9 mouse cellular contexts compared by ENCODE assay signal in genomic region chr2:29716691-29717090, GRCm38 (mm10). TPM values are rescaled to one million over a fixed set of nuclear protein-coding genes. Genes with fewer than 3 reads are reported as not detected.
DNase-seq lines count a peak whose midpoint lies in the region; ATAC-seq lines count a peak whose summit lies in the region.
"Had no signal": no experiment of that assay in that cellular context is flagged by ENCODE, and none has a peak within 500 bp of the region (broad histone marks: within the 10 kb centered on the region; RNA-seq: fewer than 3 reads in every experiment).

No protein-coding gene starts in this region.

- no peak overlapping the region for H3K4me3 ChIP-seq in heart, embryonic 13.5 days
- no peak overlapping the region for H3K4me3 ChIP-seq in midbrain, embryonic 14.5 days (replicated peaks; ENCODE audit: low read depth, low read length)

- no peak overlapping the region for H3K9ac ChIP-seq in heart, embryonic 13.5 days
- no peak overlapping the region for H3K9ac ChIP-seq in midbrain, embryonic 14.5 days (replicated peaks; ENCODE audit: low read length)
- H3K9ac ChIP-seq: liver, embryonic 14.5 days had no signal

- peak overlapping the region; percentile 57 for H3K4me2 ChIP-seq in heart, embryonic 13.5 days
- no peak overlapping the region for H3K4me2 ChIP-seq in midbrain, embryonic 14.5 days (ENCODE audit: low read length)

- 7% methylated on average over 6 of the region's 6 CpGs for WGBS in heart, embryonic 13.5 days
- WGBS in midbrain, embryonic 14.5 days: 21% methylated on average over 6 of the region's 6 CpGs

- peaks cover 77% of the 10 kb centered on the region for H3K4me1 ChIP-seq in heart, embryonic 13.5 days
- H3K4me1 ChIP-seq in midbrain, embryonic 14.5 days (ENCODE audit: control insufficient read depth, insufficient read depth, low read length): no peaks in the 10 kb centered on the region

- peak; percentile 68 for DNase-seq in urinary bladder, postnatal 14 days (ENCODE audit: low spot score)
- no peak for DNase-seq in urinary bladder, adult 18-20 months (ENCODE audit: low spot score in 2 of 2)
- peak; percentile 86 for DNase-seq in kidney, postnatal 14 days
- peak; percentile 42 for DNase-seq in midbrain, embryonic 14.5 days
- DNase-seq in gastrocnemius, postnatal 36 days: no peak
- no peak for DNase-seq in right cerebral cortex, adult 18-20 months
- DNase-seq in layer of hippocampus, adult 18-20 months (ENCODE audit: low spot score in 2 of 2): no peak

- peaks cover 68% of the 10 kb centered on the region for H3K36me3 ChIP-seq in heart, embryonic 13.5 days
- peaks cover 59% of the 10 kb centered on the region for H3K36me3 ChIP-seq in midbrain, embryonic 14.5 days (ENCODE audit: control insufficient read depth, insufficient read depth, low read length)

- H3K27me3 ChIP-seq in heart, embryonic 13.5 days (replicated peaks): no peaks in the 10 kb centered on the region
- H3K27me3 ChIP-seq in midbrain, embryonic 14.5 days (ENCODE audit: control insufficient read depth, insufficient read depth, low read length): no peaks in the 10 kb centered on the region

- peak; percentile 82 for ATAC-seq in heart, embryonic 13.5 days (ENCODE audit: extremely low read depth, insufficient number of reproducible peaks, low FRiP score, low TSS enrichment)
- no peak for ATAC-seq in midbrain, embryonic 14.5 days (ENCODE audit: low FRiP score, low TSS enrichment)

- peak overlapping the region; percentile 95 for H3K27ac ChIP-seq in heart, embryonic 13.5 days (replicated peaks)
- no peak overlapping the region for H3K27ac ChIP-seq in midbrain, embryonic 14.5 days (replicated peaks; ENCODE audit: low read depth, low read length)
- H3K27ac ChIP-seq: liver, embryonic 14.5 days had no signal

- H3K9me3 ChIP-seq in heart, embryonic 13.5 days: no peaks in the 10 kb centered on the region
- H3K9me3 ChIP-seq in midbrain, embryonic 14.5 days (ENCODE audit: control insufficient read depth, low read length): no peaks in the 10 kb centered on the region

- intact Hi-C loops in gastrocnemius, postnatal 36 days (cut with DNase I): no loop called here

RNA-seq across cellular contexts. Expression of gene Gm13420, which starts 34.8 kb away (rescaled TPM):
- 0.18 TPM in 1 of 2 replicates, not detected in the other for polyA plus RNA-seq in heart, embryonic 13.5 days (2015; fragmentation: Nextera tagmentation; extraction: Ambion mirVana)
- not detected in 2 replicates for polyA plus RNA-seq in midbrain, embryonic 14.5 days (2014; fragmentation: Nextera tagmentation; extraction: Ambion mirVana)
- total RNA-seq in gastrocnemius, postnatal 36 days (2021): not detected
- under 1 TPM; 0.30 to 0.61 TPM for total RNA-seq in layer of hippocampus, adult 18-20 months (2021)

RNA-seq across cellular contexts. Expression of gene Gm13547, which starts 42.4 kb away (rescaled TPM):
- polyA plus RNA-seq in heart, embryonic 13.5 days (2015; fragmentation: Nextera tagmentation; extraction: Ambion mirVana): not detected in 2 replicates
- polyA plus RNA-seq in midbrain, embryonic 14.5 days (2014; fragmentation: Nextera tagmentation; extraction: Ambion mirVana): not detected in 2 replicates
- not detected for total RNA-seq in gastrocnemius, postnatal 36 days (2021)
- total RNA-seq in layer of hippocampus, adult 18-20 months (2021): not detected
- polyA plus RNA-seq: liver, embryonic 14.5 days had no signal

Comparison
In these comparisons a context has a peak if more than half of its experiments do, and no peak if none do; other contexts are left out.
1. DNase-seq: peak in urinary bladder, postnatal 14 days (single experiment), kidney, postnatal 14 days (single experiment) and midbrain, embryonic 14.5 days (single experiment); none in urinary bladder, adult 18-20 months (0 of 2), gastrocnemius, postnatal 36 days (0 of 2), right cerebral cortex, adult 18-20 months (single experiment) and layer of hippocampus, adult 18-20 months (0 of 2).